Mouse (Mus musculus): Measurements from ENCODE around the gene Znfx1. TPM values are rescaled to one million over a fixed set of nuclear protein-coding genes. Genes with fewer than 3 reads are reported as not detected.
A peak's percentile ranks its signal among the peaks of the same experiment; 100 is the strongest.

The Znfx1 gene
- polyA plus RNA-seq, 1 experiment from 2014 or later, result 7.0 TPM

- peak within 1 kb of the TSS; percentile 97 for H3K27ac ChIP-seq (replicated peaks)
- H3K4me1 ChIP-seq, result peaks cover 42% of the 10 kb centered on the region
- under 1% methylated on average over 87 of the region's 88 CpGs for WGBS
- no peaks in the 10 kb centered on the region for H3K27me3 ChIP-seq (replicated peaks; ENCODE audit: low read depth, poor library complexity, severe bottlenecking)
- H3K9me3 ChIP-seq, result no peaks in the 10 kb centered on the region
- H3K4me3 ChIP-seq, result peak within 1 kb of the TSS; percentile 100
- no peaks in the 10 kb centered on the region for H3K36me3 ChIP-seq (replicated peaks)
- peak; percentile 98 for DNase-seq (ENCODE audit: low spot score)
Observed at GRCm38 (mm10) chr2:166995796-166996532, 66.9 kb downstream of the Znfx1 start, which contains the start of gene Stau1. TSS of gene Stau1 (minus strand) at chr2:166996299.

GRCm38 (mm10) chr2:166995021-166995795 is 67.6 kb downstream of the Znfx1 start:
- no peaks in the 10 kb centered on the region for H3K27me3 ChIP-seq (replicated peaks; ENCODE audit: low read depth, poor library complexity, severe bottlenecking)
- peak; percentile 29 for DNase-seq (ENCODE audit: low spot score)
- peak overlapping the region; percentile 100 for H3K4me3 ChIP-seq
- peak overlapping the region; percentile 97 for H3K27ac ChIP-seq (replicated peaks)
- H3K4me1 ChIP-seq, result peaks cover 42% of the 10 kb centered on the region
- H3K36me3 ChIP-seq (replicated peaks), result no peaks in the 10 kb centered on the region
- no peaks in the 10 kb centered on the region for H3K9me3 ChIP-seq
- 7% methylated on average over 28 of the region's 28 CpGs for WGBS

- no peaks in the 10 kb centered on the region for H3K27me3 ChIP-seq (replicated peaks; ENCODE audit: low read depth, poor library complexity, severe bottlenecking)
- DNase-seq (ENCODE audit: low spot score), result no peak
- no peaks in the 10 kb centered on the region for H3K9me3 ChIP-seq
- no peak overlapping the region for H3K4me3 ChIP-seq
- peaks cover 52% of the 10 kb centered on the region for H3K4me1 ChIP-seq
- H3K36me3 ChIP-seq (replicated peaks), result 0 out of 2 replicates have a peak, but pooled peaks cover 4% of the 10 kb centered on the region
- H3K27ac ChIP-seq (replicated peaks), result no peak overlapping the region
Observed at GRCm38 (mm10) chr2:166991945-166992344, 70.9 kb downstream of the Znfx1 start.

GRCm38 (mm10) chr2:166990861-166991260 is 72.0 kb downstream of the Znfx1 start:
- Histone ChIP-seq H3K9me3 (no peaks in the 10 kb centered on the region), H3K4me3 (no peak overlapping the region), H3K27me3 (replicated peaks; ENCODE audit: low read depth, poor library complexity, severe bottlenecking) (no peaks in the 10 kb centered on the region), H3K4me1 (peaks cover 44% of the 10 kb centered on the region), H3K27ac (replicated peaks) (no peak overlapping the region), H3K36me3 (replicated peaks) (0 out of 2 replicates have a peak, but pooled peaks cover 4% of the 10 kb centered on the region)
- WGBS, result 90% methylated on average over 7 of the region's 7 CpGs
- DNase-seq (ENCODE audit: low spot score), result no peak

Other genes starting within 250 kb of the Znfx1 start
- 213 and 222 TPM in 2 replicates for gene Cse1l, start 157.0 kb downstream of the Znfx1 start, polyA plus RNA-seq (2016; fragmentation: Nextera tagmentation; extraction: Ambion mirVana)
- gene Stau1, start 66.7 kb downstream of the Znfx1 start, polyA plus RNA-seq (2016; fragmentation: Nextera tagmentation; extraction: Ambion mirVana), result 96.1 and 96.8 TPM in 2 replicates
- 69.0 and 69.9 TPM in 2 replicates for gene Ddx27, start 47.8 kb downstream of the Znfx1 start, polyA plus RNA-seq (2016; fragmentation: Nextera tagmentation; extraction: Ambion mirVana)
- gene Kcnb1, start 127.1 kb upstream of the Znfx1 start, polyA plus RNA-seq (2016; fragmentation: Nextera tagmentation; extraction: Ambion mirVana), result 0.40 and 0.52 TPM in 2 replicates
- gene Ptgis, start 177.6 kb upstream of the Znfx1 start, polyA plus RNA-seq (2016; fragmentation: Nextera tagmentation; extraction: Ambion mirVana), result 13.7 and 14.6 TPM in 2 replicates